Mouse (Mus musculus) Patski (cell line): ENCODE measurements around the gene P2rx4. TPM values are rescaled to one million over a fixed set of nuclear protein-coding genes. Genes with fewer than 3 reads are reported as not detected.
A peak's percentile ranks its signal among the peaks of the same experiment; 100 is the strongest.

Source experiments
- ATAC-seq: fragments of 100-300 bp; one replicate; pipeline ENCODE4 v1.8.0; 2021
- CTCF ChIA-PET: fragments of 350-600 bp; sonication (Branson Sonifier 250); formaldehyde crosslinking; loops from one replicate; lab custom pipeline; 2022; ENCODE audit warnings: inconsistent platforms; lab: Charles Lee
- POLR2A ChIA-PET: fragments of 350-600 bp; sonication (Branson Sonifier 250); formaldehyde crosslinking; loops from one replicate; lab custom pipeline; 2022; ENCODE audit warnings: antibody characterized with exemption, inconsistent platforms; lab: Charles Lee
- DNase-seq: peaks from one replicate; pipeline ENCODE4 v3.0.0-alpha.2; 2011; ENCODE audit warnings: low read depth, low spot score
- H3K27me3 ChIP-seq: fragments of 371-371 bp; one replicate; pipeline ENCODE4 v1.5.1; 2021
- CTCF ChIP-seq: fragments of 100-300 bp; IDR thresholded peaks from one replicate; pipeline ENCODE4 v1.5.1; 2021
- in situ Hi-C: fragments of 300-500 bp; cut with MboI; formaldehyde crosslinking; loops from 3 replicates; pipeline ENCODE4 v1.11.1; 2018; ENCODE audit warnings: low pct_unique_long_range_greater_than_20kb, mixed read lengths
- polyA plus RNA-seq: library from polyadenylated mRNA; unstranded; gene quantifications from one replicate; pipeline ENCODE4 v1.2.3, GENCODE M21; 2021

The P2rx4 gene
- polyA plus RNA-seq, 1 experiment from 2014 or later, result 95.2 TPM

DNA sequence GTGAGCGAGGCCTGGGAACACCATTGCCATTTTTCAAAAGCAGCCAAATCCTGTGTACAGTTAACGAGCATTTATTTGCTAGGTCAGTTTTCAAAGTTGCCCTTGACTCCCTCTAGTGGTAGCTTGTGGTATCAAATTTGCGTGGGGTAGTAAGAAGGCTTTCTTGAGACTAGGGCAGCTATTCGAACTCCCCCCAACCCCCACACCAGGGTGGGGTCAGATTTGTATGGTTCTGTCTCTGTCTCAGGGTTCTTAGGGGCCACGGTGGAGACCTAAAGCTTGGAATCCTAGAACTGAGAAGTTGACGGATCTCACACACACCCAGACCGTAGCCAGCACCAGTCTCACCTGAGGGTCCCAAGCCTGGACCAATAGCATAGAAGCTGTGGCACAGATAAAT, 18.7 kb downstream of the P2rx4 start:
- peak; percentile 90 for TF ChIP-seq CTCF
- DNase-seq, result peak; percentile 37
- ChIA-PET POLR2A (no interaction called here), CTCF (interaction anchor here (0.9 to 2.2 kb wide), 13 partner anchors 9 to 153 kb away, joined by 3 to 13 read pairs (median 4); partner anchors contain the start of gene P2rx4)
- no peaks in the 10 kb centered on the region for H3K27me3 ChIP-seq
- in situ Hi-C loops, result loop anchor here (5.0 kb wide), 2 partner anchors 94 to 324 kb away; no protein-coding TSS in a partner anchor
- ATAC-seq, result peak; percentile 46

GRCm38 (mm10) chr5:122726595-122726994, 19.3 kb downstream of the P2rx4 start:
- H3K27me3 ChIP-seq, result no peaks in the 10 kb centered on the region
- ChIA-PET POLR2A (no interaction called here), CTCF (interaction anchor here (0.9 to 2.2 kb wide), 12 partner anchors 8 to 92 kb away, joined by 3 to 13 read pairs (median 4); partner anchors contain the start of gene P2rx4)
- in situ Hi-C loops, result loop anchor here (5.0 kb wide), 2 partner anchors 94 to 324 kb away; no protein-coding TSS in a partner anchor
- DNase-seq, result no peak
- no peak for TF ChIP-seq CTCF
- ATAC-seq, result no peak

GRCm38 (mm10) chr5:122727096-122727495, 19.8 kb downstream of the P2rx4 start:
- POLR2A ChIA-PET, result interaction anchor here (0.8 kb wide), 1 partner anchor 20 kb away, joined by 4 read pairs; no protein-coding TSS in a partner anchor
- in situ Hi-C loops, result loop anchor here (5.0 kb wide), 2 partner anchors 95 to 325 kb away; no protein-coding TSS in a partner anchor

DNA sequence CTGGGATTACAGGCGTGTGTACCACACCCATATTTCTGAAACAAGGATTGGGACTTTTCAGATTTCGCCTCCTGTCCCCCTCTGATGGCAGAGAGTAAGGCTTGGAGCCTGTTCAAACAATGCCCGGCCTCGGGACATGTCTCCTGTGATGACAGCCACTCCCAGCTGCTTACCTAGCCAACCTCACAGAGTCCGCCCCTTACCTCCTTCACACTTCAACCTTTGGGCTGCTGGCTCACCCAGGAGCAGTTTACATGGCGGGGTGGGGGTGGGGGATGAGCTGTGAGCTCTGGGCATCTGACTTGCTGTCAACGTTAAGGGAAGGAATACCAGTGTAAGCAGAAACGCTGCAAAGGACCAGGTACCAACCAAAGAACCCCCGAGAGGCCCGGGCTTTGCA, 23.4 kb downstream of the P2rx4 start:
- ChIA-PET CTCF (interaction anchor here (0.8 to 1.9 kb wide), 5 partner anchors 9 to 41 kb away, joined by 3 to 6 read pairs (median 3); no protein-coding TSS in a partner anchor), POLR2A (interaction anchor here (0.6 kb wide), 1 partner anchor 183 kb away, joined by 3 read pairs; no protein-coding TSS in a partner anchor)
- no peak for ATAC-seq
- in situ Hi-C loops, result no loop called here
- no peaks in the 10 kb centered on the region for H3K27me3 ChIP-seq
- no peak for DNase-seq
- TF ChIP-seq CTCF, result no peak

More at GRCm38 (mm10) chr5:122727096-122727495, 19.8 kb downstream of the P2rx4 start:
- H3K27me3 ChIP-seq, result no peaks in the 10 kb centered on the region
- no peak for TF ChIP-seq CTCF
- ATAC-seq (no peak), DNase-seq (no peak)
- CTCF ChIA-PET, result interaction anchor here (1.1 to 1.5 kb wide), 2 partner anchors 10 to 12 kb away, joined by 5 to 8 read pairs; no protein-coding TSS in a partner anchor

DNA sequence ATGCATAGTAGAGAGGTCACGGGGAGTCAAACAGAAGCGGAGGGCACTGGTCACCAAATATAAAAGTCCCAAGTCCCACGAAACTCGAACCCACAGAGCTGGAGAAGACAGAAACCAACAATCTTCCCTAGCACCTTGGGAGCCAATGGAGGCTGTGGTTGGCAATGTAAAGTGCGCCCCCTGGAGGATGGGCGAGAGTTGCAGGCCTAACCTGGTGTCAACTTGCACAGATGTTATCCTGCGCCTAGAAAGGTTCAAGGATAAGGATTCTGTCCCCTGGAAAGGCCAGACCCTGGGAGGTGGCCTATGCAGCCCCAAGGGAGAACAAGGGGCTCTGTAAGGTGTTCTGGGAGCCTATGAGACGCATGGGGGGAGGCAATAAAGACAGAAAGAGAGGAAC, 24.0 kb downstream of the P2rx4 start:
- no peak for ATAC-seq
- in situ Hi-C loops, result no loop called here
- TF ChIP-seq CTCF, result no peak
- CTCF ChIA-PET, result interaction anchor here (0.8 to 1.9 kb wide), 7 partner anchors 8 to 40 kb away, joined by 3 to 6 read pairs (median 3); no protein-coding TSS in a partner anchor
- peak; percentile 20 for DNase-seq
- H3K27me3 ChIP-seq, result no peaks in the 10 kb centered on the region
- POLR2A ChIA-PET, result interaction anchor here (0.6 kb wide), 1 partner anchor 184 kb away, joined by 3 read pairs; no protein-coding TSS in a partner anchor

GRCm38 (mm10) chr5:122731991-122732673, 24.8 kb downstream of the P2rx4 start:
- no peaks in the 10 kb centered on the region for H3K27me3 ChIP-seq
- POLR2A ChIA-PET, result interaction anchor here (0.6 kb wide), 1 partner anchor 38 kb away, joined by 3 read pairs; no protein-coding TSS in a partner anchor
- CTCF ChIA-PET, result interaction anchor here (0.8 to 1.9 kb wide), 8 partner anchors 8 to 103 kb away, joined by 3 to 6 read pairs (median 3); no protein-coding TSS in a partner anchor
- ATAC-seq (peak; percentile 51), DNase-seq (peak; percentile 25)
- in situ Hi-C loops, result no loop called here
- TF ChIP-seq CTCF, result no peak

DNA sequence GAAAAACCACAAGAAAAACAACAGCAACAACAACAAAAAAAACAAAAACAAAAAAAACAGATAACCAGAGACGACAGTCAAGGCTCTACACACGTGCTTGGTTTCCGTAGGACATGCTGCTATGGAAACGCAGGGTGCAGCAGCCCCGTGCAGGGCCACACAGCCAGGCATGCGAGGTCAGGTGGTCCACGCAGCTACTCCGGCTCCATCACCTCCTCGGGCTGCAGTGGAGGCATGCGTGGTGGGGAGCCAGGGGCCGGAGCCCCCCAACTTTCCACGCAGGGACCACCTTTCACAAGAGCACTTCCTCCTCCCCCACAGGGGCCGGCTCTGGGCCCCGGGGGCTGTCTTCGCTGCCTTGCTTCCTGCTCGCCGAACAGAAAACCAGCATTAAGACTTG, 26.5 kb downstream of the P2rx4 start:
- in situ Hi-C loops, result no loop called here
- CTCF ChIA-PET, result no interaction called here
- ATAC-seq (no peak), DNase-seq (no peak)
- POLR2A ChIA-PET, result interaction anchor here (0.5 kb wide), 1 partner anchor 284 kb away, joined by 3 read pairs; no protein-coding TSS in a partner anchor
- no peaks in the 10 kb centered on the region for H3K27me3 ChIP-seq
- TF ChIP-seq CTCF, result no peak

GRCm38 (mm10) chr5:122735853-122736252, 28.5 kb downstream of the P2rx4 start:
- DNase-seq, result no peak
- TF ChIP-seq CTCF, result no peak
- ChIA-PET POLR2A (no interaction called here), CTCF (interaction anchor here (1.4 to 1.7 kb wide), 3 partner anchors 10 to 19 kb away, joined by 4 to 7 read pairs (median 5); no protein-coding TSS in a partner anchor)
- no peak for ATAC-seq
- in situ Hi-C loops, result no loop called here
- no peaks in the 10 kb centered on the region for H3K27me3 ChIP-seq

- in situ Hi-C loops, result no loop called here
- ChIA-PET CTCF (interaction anchor here (2.1 kb wide), 1 partner anchor 11 kb away, joined by 5 read pairs; no protein-coding TSS in a partner anchor), POLR2A (no interaction called here)
- H3K27me3 ChIP-seq, result no peaks in the 10 kb centered on the region
- TF ChIP-seq CTCF, result no peak
- DNase-seq, result no peak
- ATAC-seq, result no peak
Measured at GRCm38 (mm10) chr5:122736761-122737160, 29.4 kb downstream of the P2rx4 start.

- ATAC-seq (peak; percentile 60), DNase-seq (peak; percentile 17)
- ChIA-PET POLR2A (no interaction called here), CTCF (interaction anchor here (1.3 kb wide), 1 partner anchor 14 kb away, joined by 4 read pairs; no protein-coding TSS in a partner anchor)
- no peaks in the 10 kb centered on the region for H3K27me3 ChIP-seq
- in situ Hi-C loops, result no loop called here
- no peak for TF ChIP-seq CTCF
Measured at GRCm38 (mm10) chr5:122743880-122744422, 36.6 kb downstream of the P2rx4 start.
